Mouse (Mus musculus) 416B (cell line): ENCODE measurements around the gene Oaz1.
"Not testable (repeated sequence)": the region's sequence is repeated elsewhere in the genome, so short reads cannot be mapped to it uniquely, and the experiment has no call there.

ENCODE experiments used
- DNase-seq: peaks from one replicate; pipeline ENCODE4 v3.0.0; 2011; ENCODE audit warnings: low read depth

The Oaz1 gene

GRCm38 (mm10) chr10:80802996-80803395 lies 23.5 kb upstream of the Oaz1 start:
- DNase-seq = no peak

DNA sequence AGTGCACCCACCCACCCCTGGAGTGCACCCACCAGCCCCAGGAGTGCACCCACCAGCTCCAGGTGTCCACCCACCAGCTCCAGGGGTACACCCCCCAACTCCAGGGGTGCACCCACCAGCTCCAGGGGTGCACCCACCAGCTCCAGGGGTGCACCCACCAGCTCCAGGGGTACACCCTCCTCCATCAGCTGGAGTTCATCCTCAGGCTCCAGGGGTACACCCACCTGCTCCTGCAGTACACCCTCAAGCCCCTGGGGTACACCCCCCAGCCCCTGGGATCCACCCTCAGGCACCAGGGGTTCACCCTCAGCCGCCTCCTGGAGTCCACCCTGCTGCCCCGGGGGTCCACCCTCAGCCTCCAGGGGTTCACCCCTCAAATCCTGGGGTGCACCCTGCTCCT lies 22.1 kb upstream of the Oaz1 start:
- DNase-seq = no peak

- DNase-seq = no peak
Measured at GRCm38 (mm10) chr10:80804916-80805315, 21.5 kb upstream of the Oaz1 start, which contains the start of gene Amh. TSS of gene Amh (plus strand) at chr10:80805243.

GRCm38 (mm10) chr10:80805322-80805721 lies 21.1 kb upstream of the Oaz1 start:
- no peak for DNase-seq

GRCm38 (mm10) chr10:80805925-80806324 lies 20.5 kb upstream of the Oaz1 start:
- DNase-seq = peak; percentile 55

DNA sequence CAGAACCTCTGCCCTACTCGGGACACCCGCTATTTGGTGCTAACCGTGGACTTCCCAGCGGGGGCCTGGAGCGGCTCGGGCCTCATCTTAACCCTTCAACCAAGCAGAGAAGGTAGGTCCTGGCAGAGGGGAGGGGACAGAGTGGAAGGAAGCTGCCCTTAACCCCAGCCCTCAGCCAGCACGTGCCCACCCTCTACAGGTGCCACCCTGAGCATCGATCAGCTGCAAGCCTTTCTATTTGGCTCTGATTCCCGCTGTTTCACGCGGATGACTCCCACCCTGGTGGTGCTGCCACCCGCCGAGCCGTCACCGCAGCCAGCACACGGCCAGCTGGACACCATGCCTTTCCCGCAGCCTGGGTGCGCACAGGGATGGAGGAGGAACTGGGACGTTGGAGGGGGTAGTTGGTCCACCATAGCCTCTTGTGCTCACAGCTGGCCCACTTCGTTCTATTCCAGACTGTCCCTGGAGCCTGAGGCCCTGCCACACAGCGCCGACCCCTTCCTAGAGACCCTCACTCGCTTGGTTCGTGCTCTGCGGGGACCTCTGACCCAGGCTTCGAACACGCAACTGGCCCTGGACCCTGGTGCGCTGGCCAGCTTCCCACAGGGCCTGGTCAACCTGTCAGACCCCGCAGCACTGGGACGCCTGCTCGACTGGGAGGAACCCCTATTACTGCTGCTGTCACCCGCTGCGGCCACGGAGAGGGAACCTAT lies 20.0 kb upstream of the Oaz1 start:
- DNase-seq = no peak

GRCm38 (mm10) chr10:80807057-80807627 lies 19.3 kb upstream of the Oaz1 start:
- no peak for DNase-seq

DNA sequence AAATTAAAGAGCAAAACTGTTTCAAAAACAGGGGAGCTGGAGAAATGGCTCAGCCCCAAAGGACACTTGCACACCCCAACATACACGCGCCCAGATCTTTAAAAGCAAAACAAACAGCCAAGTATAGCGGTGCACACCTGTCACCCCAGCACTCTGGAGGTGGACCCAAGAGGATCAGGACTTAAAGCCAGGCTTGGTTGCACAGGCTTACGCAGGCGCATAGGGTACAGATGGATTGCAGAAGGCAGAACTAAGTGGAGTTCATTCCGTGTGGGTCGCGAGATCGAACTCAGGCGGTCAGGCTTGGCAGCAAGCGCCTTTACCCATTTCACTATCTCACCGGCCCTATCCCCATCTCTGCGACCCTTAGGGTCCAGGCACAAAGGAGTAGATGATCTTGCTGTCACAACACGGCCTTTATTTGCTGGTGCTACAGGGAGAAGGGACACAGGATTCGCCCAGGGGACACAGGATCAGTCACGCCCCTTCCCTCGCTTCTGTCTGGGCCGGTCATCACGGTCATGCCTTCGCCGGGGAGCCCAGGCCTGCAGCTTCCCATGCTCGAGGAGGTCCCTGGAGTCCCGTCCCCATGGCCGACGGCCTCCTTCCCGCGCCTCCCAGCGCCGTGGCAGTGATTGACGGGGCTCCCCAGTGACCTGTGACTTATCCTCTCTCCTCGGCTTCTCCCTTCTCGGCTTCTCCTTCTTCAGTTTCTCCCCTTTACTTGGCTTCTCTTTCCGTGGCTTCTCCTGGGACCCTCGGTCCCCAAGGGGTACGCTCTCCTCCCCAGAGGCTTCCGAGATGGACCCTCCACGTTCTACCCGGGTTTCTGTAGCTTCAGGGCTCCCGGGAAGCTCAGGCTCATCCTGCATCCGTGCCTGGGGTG lies 18.1 kb upstream of the Oaz1 start:
- no peak for DNase-seq

DNA sequence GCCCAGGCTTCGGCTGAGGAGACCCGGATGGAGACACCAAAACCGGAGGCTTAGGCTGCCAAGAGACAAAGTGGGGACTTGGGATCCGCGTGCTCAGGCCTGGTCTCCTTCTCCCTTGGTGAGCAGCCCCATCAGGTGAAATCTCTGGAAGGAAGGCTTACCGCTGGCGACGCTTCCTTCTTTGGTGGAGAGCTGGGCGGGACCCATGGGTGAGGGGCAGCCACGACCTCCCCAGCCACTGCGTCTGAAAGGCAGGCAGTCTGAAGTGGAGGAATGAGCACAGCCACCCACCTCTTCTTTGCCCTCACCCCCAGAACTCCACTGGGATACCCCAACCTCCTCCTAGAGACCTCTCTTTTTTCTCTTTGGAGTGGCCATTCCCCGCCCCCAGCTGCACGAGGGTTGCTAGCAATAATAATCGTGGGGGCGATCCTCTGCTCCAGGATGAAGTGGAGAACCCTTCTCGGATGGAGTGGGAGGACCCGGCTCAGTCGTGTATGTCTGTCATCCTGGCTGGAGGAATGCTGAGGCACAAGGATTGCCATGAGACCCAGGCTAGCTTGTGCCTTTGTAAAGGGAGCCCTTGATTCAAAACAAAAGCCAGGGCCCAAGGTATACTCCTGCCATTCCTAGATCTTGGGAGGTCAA lies 17.3 kb upstream of the Oaz1 start:
- DNase-seq = no peak

DNA sequence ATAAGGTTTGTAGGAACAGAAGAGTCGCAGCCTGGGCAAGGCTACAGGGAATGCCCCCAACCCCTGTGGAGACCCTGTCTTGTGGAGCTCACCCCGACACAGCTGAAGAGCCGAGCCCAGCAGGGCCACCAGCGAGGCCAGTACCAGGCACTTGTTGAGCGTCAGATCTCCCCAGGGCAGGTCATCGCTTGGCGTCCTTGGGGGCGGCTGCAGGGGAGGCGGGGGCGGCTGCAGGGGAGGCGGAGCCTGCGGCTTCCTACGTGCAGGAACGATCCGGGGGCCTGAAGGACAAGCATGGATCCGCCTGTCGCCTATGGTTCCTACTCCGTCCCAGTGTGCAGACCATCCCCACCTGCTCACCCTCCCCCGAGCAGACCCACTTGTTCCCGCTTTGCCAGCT lies 16.4 kb upstream of the Oaz1 start:
- DNase-seq = no peak

DNA sequence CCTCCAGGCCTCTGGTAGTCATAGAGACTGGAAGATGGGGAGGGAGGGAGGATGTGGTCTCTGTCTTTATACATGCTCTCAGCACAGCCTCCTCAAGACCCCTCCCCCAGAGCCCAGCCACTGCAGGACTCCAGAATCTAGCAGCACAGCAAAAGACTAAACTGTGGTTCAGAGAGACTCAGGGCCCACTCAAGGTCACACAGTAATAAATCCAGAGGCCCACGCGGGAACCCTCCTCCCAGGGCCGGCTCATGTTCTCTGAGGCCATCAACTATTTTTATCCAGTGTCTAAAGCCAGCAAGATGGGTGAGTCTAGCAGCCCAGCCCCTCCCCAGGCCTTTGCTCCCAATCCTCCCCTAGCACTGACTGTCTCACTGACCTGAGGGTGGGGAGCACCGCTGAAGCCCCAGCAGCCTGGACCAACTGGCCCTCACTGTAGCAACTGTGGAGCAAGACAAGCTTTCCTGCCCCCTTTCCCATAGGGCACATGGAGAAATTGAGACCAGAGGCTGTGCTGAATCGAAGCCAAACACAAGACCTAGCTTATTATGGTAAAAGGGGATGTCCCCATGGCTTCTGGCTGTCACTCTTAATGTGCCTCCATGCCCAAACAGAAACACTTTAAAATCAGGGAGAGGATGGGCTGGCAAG lies 13.9 kb upstream of the Oaz1 start:
- DNase-seq = no peak

DNA sequence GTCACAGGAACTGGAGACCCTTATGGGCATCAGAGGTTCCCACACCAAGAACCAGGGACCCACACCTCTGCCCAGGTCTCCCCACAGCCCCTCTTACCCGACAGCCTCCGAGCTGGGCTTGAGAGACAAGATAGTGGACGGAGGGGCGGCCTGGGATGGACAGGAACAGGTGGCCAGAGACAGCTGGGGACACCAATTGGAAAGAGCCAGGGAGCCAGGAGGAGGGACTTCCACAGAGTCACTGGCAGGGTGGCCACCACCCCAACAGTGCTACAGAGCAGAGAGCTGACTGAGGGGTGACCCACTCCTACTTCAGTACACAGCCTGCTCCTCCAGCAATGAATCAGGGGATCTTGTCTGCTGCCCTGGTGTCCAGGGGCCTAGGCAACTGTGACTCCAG lies 13.1 kb upstream of the Oaz1 start, which contains the start of gene Jsrp1:
TSS of gene Jsrp1 (minus strand) at position 133 of the 400 bp plus-strand sequence.
- DNase-seq = no peak

DNA sequence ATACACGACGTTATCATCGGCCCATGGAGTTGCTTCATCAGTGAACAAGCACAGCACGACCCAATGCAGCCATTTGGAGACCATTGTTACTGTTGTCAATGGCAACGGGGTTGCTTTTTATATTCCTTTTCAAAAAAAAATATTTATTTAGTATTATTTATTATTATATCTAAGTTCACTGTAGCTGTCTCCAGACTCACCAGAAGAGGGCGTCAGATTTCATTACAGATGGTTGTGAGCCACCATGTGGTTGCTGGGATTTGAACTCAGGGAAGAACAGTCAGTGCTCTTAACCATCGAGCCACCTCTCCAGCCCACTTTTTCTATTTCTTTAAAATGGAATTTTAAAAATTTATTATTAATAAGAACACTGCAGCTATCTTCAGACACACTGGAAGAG lies 11.7 kb upstream of the Oaz1 start:
- DNase-seq = no peak

DNA sequence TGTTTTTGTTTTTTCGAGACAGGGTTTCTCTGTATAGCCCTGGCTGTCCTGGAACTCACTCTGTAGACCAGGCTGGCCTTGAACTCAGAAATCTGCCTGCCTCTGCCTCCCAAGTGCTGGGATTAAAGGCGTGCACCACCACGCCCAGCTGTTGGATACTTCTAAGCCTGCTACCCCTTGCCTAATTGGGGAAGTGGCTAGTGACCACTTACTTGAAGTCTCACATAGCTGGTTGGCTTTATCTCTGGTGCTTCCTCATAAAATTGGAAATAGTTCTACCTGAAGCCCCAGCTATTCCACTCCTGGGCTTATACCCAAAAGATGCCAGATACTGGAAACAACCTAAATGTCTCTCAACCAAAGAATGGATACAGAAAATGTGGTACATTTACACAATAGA lies 10.2 kb upstream of the Oaz1 start:
- DNase-seq = not testable (repeated sequence)

DNA sequence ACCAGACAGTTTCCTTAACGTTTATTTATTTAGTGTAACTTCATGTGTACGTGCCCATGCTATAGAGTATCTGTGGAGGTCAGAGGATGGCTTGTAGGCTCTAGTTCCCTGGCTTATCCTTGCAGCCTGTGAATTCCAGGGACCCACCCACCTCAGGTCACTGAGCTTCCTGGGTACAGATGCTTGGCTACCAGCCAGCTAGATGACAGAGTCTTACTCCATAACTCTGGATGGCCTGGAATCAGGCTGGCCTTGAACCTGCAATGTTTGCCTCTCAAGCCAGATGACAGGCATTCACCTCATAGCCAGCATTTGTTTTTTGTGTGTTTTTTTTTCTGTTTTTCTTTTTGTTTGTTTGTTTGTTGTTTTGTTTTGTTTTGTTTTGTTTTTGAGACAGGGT lies 9.3 kb upstream of the Oaz1 start:
- DNase-seq = no peak

- DNase-seq = peak; percentile 74
Measured at GRCm38 (mm10) chr10:80817955-80818354, 8.5 kb upstream of the Oaz1 start.

- no peak for DNase-seq
Measured at GRCm38 (mm10) chr10:80818599-80819281, 7.7 kb upstream of the Oaz1 start.

- no peak for DNase-seq
Measured at GRCm38 (mm10) chr10:80819406-80819805, 7.0 kb upstream of the Oaz1 start.

DNA sequence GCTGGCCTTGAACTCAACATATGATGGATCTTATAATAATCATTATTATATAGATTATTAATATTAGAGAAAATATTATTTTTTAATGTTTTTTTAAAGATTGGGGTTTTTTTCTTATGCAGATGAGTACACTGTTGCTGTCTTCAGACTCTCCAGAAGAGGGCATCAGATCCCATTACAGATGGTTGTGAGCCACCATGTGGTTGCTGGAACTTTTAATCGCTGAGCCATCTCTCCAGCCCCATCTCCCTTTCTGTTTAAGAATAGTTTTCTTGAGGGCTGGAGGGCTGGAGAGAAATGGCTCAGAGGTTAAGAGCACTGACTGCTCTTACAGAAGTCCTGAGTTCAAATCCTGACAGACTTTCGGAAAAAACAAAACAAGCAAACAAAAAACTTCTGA lies 4.5 kb upstream of the Oaz1 start:
- peak; percentile 65 for DNase-seq

- DNase-seq = no peak
Measured at GRCm38 (mm10) chr10:80822528-80822927, 3.9 kb upstream of the Oaz1 start.

DNA sequence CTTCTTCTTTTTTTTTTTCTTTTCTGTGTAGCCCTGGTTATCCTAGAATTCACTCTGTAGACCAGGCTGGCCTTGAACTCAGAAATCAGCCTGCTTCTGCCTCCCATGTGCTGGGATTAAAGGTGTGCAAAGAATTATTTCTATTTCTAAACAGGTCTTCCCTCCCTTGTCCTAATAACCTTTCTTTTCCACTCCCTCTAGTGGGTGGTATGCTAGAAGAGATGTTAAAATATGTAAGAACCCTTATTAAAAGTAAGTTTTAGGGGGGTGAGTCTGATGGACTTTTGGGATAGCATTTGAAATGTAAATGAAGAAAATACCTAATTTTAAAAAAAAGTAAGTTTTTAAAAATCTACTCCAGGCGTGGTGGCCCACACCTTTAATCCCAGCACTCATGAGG lies 3.1 kb upstream of the Oaz1 start:
- DNase-seq = no peak
